Mouse (Mus musculus): ENCODE measurements at regions not wholly inside any gene's neighbourhood (a gene's known extent, or its start where the extent isn't known, plus 50 kb on each side); places are given as distances from the start of the nearest gene placed in this dataset.

DNA sequence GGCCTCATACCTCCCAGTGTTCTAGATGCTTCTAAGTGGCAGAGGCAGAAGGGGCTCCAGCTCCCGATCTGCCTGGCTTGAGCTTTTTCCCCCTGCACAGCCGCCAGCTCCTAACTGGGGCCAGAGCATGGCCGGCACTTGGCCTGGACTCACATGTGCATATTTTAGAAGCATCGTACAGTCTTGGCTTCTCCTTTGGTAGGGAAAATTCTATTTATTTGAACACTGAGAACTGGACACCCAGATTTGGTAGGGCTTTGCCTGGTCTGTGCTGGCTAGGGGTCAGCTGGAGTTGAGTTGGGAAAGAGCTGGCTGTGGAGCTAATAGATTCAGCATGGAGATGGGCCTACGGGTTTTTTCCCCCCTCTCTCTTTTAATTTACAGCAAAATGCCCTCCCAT, 282.9 kb upstream of the Auts2 start:
- DNase-seq (ENCODE audit: low read depth), result no peak

DNA sequence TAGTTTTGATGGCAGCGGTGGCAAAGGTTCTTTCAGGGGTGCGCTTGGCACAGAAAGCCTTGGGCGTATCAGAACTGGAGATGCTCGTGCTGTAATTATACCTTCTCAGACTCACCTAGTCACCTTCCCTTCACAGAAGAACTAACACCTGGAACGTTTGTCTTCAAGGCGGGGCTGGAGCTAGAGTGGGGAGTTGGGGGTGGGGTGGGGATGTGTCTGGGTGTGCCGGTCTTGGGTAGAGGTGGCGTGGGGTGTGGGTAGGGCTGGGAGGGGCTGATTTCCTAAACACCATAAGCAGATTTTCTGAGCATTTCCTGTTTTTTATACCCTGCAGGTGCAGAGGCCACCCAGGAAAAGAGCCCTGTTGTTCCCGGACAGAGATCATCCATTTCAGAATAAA, 274.5 kb upstream of the Auts2 start:
- no peak for DNase-seq (ENCODE audit: low read depth)

DNA sequence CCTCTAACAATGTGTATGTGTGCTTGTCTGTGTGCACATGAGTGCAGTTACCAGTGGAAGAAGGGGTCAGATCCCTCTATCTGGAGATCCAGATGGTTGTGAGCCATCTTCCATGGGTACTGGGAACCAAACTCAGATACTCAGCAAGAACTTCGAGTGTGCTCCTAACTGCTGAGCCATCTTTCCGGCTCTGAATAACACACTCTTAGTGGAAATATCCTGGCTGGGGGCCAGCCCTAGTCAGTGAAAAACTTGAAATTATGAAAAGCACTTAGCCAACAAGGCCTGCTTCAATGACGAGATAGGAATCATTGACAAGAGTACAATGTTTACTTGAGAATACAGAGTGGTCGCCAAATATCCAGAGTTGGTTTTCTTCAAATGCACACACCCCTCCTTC, 266.0 kb upstream of the Auts2 start:
- DNase-seq (ENCODE audit: low read depth), result no peak

DNA sequence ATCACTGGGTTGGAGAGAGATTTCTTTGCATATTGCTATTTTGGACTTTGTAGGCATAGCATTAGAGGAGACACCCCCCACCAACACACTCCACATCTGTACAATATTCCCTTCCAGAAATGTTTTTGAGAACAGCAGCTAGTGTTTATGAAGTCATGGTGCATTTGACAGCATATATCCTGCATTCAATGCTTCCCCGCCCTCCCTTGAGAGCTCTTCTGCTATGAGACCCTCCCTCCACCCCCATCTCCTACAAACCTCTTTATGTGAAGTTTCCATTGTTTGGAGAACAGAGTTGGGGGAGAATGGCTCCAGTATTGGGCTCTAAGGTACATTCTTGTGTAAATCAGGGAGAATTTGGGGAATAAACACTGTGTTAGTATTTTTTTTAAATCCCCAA, 252.9 kb upstream of the Auts2 start:
- no peak for DNase-seq (ENCODE audit: low read depth)

DNA sequence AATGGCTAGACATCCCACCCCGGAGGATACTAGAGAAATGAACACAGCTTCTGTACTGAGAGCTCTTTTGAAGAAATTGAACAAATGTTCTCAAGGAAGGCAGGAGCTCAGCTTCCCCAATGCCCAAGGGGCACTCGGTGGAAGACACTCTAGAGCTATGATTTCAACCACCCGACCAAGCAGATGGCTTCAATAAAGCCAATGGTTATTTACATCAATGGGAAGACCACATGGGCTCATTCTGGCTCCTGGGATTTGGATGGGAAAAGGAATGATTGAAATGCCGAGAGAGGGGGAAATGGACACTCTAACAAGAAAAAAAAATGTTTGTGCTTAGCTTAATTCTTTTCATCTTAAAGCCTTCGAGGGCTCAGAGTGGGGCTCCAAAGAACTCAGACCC, 249.3 kb upstream of the Auts2 start:
- no peak for DNase-seq (ENCODE audit: low read depth)

DNA sequence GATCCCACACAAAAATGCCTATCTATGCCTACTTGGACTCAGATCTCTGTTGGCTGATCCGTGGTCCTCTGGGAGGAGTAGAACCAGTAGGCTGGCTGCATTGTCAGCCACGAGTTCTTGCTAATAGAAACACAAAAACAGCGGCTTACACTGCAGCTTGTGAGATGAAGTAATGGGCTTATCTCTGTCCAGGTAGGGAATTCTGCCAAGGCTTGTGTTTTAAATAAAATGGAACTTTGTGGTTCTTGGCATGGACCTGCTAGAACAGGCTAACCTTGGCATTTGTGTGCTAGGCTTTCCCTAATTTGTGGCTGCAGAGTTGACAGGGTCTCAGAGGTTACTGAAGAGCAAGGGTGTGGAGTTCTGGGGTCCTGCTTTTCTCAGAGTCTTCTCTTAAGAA, 242.1 kb upstream of the Auts2 start:
- DNase-seq (ENCODE audit: low read depth), result no peak

DNA sequence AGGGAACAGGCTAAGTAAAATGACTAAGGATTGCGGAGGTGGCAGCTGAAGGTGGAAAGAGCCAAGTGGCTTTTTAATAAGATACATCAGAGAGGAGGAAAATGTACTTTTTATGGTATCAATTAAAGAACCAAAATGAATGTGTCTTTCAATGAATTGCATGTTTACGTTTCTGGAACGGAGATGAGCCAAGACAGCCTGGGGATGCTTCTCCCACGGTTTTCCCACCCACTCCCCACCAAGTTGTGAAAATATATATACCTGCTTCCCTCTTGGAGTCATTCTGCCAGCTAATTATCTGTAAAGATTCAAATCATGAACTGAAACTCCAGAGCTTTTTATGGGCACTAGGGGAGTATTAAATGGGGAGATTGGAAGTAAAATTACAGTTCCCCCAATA, 241.6 kb upstream of the Auts2 start:
- no peak for DNase-seq (ENCODE audit: low read depth)

DNA sequence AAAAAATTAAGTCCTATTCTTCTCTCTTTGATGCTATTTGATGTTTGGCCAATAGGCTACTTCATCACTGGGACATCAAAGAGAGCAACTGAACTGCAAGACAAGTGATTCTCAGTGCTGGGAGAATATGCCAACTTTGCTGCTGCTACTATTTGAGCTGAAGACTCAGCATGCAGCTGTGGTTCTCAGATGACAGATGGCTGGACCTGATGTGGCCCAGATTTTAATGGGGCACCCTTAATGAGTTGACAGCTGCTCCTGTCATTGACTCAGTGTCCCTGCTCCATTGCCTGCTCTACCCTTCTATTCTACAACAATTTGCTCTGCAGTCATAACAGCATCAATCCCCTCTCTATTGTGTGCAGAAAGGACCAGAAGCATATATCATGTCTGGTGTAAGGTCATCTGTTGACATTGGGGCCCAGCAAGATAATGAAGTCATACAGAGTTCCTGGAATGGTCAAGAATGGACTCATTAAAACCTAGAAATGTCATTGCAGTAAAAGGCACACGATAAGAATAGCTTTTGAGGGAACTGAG, 231.1 kb upstream of the Auts2 start:
- no peak for DNase-seq (ENCODE audit: low read depth)

DNA sequence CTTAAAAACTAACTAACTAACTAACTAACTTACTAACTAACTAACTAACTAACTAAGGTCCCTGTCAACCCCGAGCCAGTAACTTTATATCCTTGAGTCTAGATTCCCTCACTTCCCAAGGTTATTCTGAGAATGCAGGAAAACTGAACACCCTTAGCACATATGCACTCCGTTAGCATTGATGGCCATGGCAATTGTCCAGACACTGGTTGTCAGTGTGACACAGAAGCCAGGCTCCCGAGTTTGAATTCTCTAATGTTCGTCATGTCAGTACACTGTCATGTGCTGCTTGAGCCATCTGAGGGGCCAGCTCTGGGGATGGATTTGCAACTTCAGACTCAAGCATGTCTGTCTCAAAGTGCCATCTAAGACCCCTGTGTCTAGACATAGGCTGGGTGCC, 217.3 kb upstream of the Auts2 start:
- DNase-seq (ENCODE audit: low read depth), result no peak

DNA sequence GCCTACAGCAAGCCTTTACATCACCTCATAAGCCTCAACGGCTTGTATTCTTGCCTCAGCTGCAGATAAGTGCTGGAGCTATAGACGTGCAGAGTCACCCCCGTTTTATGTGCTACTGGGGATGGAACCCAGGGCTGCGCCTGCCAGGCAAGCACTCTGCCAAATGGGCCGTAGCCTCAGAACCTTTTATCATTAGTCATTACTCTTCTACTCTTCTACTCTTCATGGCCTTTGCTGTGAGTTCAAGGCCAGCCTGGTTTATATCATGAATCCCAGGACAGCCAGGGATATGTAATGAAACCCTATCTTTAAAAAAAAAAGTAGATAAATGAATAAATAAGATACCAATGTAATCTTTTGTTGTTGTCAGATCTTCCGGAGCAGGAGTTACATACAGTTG, 216.6 kb upstream of the Auts2 start:
- DNase-seq (ENCODE audit: low read depth), result no peak

DNA sequence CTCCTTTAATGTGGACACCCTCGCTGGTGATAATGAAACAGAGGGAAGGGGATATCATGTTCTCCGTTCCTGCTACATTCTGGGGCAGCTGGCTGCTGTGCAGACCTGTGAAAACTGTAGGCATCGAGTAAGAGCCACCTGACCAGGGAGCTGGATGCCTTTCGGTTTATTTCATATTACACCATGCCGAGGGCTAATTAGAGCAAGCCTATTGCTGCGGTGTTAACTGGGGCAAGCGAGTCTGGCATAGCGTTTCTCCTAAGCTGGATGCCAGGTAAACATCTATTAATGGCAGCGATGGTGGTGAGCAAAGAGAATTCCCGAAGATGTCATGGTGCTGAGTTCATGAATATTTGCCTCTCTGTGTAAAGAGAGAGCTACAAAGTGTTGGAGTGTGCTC, 215.8 kb upstream of the Auts2 start:
- no peak for DNase-seq (ENCODE audit: low read depth)

DNA sequence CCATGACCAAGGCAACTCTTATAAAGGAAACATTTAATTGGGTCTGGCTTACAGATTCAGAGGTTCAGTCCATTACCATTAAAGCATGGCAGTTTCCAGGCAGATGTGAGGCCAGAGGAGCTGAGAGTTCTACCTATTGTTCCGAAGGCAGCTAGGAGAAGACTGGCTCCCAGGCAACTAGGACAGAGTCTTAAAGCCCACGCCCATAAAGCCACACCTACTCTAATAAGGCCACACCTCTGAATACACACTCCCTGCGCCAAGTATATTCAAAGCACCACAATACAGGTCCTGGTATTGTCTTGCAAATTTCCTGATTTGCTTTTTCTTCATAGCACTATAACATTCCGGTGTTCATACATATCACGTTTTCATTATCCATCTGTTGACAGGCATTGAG, 194.8 kb upstream of the Auts2 start:
- no peak for DNase-seq (ENCODE audit: low read depth)

DNA sequence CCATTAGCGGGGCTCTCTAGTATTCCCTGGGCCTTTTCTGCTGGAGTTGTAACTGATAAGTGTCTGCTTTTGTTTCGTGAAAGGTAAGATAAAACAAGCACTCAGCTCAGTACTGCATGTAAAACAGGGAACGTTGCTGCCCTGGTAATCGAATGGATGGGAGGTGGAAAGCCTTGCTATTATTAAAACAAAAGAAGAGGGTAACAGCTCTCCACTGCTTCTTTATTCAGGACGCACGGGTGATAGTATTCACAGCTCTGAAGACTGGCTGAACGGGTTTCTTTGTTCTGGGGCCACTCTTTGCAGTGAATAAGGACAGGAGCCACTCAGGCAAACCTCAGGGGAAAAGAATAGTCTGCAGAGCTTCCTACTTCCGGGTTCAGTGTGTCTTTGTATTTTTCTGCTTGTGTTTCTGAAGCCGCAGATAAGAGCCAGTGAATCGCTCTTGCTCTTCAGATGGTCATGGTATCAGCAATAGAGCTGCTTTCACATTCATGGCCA, 185.6 kb upstream of the Auts2 start:
- DNase-seq (ENCODE audit: low read depth), result no peak

DNA sequence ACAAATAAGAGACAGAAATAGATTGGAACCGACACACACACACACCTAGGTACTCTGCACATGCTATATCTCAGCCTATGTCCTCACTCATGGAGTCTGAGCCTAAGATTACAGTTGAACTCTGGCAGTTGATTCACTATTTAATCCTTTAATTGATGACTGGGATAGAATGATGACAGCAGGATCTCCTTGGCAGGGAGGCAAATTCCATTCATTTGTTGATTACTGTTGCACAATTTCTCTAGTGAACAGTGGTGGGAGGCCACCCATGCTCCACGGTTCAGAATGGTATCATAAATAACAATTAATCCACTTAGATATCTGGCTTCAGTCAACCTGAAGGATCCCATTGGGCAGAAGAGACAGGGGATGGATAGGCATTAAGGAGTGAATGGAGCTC, 181.3 kb upstream of the Auts2 start:
- no peak for DNase-seq (ENCODE audit: low read depth)

DNA sequence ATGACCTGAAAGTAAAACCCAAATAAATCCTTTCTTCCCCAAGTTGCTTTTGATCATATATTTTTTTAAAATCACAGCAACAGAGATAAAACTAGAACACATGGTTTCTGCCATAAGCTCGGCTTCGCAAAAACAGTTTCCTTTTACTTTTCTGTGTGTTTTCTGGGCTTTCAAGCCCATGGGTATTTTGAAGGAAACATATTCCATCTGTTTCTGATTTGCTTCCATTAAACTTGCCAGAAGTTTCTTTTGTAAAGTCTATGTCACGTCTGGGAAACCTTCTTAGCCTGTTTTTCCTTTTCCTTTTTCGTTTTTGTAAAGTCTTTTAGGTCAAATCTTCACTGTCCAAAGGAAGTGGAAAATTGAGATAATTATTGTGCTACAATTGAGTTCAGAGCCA, 167.2 kb upstream of the Auts2 start:
- no peak for DNase-seq (ENCODE audit: low read depth)

DNA sequence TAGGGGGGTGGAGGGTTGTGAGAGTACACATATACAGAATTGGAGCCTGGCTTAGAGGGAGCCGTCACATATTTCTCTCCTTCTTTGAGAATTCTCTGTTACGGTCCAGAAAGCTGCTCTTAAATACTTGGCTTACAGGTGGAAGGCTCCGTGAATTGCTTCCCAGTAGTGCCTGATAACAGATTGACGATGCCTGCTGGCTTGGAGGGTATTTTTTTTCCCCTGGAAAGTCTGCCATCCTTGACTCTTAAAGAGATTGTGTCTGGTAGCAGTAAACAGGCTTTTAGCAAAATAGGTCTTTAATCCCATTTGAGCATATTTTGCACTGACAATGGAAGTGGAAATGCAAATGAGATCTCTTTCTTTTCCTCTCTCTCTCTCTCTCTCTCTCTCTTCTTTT, 164.4 kb upstream of the Auts2 start:
- DNase-seq (ENCODE audit: low read depth), result no peak

DNA sequence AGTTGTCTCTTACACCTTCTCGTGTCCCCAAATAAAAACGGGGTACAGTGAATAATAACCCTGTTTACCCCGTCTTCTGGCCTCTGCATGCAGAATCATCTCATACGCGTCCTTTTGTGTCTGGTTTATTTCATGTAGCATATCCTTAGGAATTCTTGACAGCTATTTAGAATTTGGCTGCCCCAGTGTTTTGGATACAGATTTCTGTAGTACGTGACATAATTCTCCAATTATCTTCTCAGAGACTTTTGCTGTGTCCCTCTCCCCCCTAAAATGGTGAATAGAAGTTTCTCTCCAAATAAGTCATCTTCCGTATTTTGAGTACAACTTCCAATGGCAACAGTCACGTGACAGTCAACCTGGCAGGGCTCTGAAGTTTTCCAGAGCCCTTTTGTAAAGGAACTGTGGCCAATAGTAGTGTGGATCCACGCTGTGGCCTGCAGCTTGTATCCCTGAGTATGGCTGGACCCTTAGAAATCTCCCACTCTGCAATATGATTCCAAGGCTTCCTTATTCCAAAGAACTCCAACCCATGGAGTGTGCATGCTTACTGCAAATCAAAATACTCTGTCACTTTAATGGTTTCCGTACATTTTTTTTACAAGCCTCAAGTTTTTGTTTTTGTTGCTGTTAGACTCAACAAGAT, 160.4 kb upstream of the Auts2 start:
- no peak for DNase-seq (ENCODE audit: low read depth)

DNA sequence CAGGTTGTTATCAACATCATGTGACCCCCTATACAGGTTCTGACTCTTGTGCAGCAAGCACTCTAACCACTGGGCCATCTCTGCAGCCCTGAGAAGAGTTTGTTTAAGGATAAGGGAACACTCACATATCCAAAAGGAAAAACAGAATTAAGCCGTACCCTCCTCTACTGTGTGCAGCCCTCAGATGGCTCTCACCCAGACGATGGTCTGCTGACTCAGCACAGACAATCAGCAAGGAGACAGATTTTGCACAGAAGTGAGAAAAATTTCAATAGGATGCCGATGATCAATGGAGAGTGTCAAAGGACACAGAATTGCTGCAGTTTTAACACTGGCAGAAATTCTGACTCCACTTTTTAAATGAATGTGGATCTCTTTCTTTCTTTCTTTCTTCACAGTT, 159.4 kb upstream of the Auts2 start:
- no peak for DNase-seq (ENCODE audit: low read depth)

DNA sequence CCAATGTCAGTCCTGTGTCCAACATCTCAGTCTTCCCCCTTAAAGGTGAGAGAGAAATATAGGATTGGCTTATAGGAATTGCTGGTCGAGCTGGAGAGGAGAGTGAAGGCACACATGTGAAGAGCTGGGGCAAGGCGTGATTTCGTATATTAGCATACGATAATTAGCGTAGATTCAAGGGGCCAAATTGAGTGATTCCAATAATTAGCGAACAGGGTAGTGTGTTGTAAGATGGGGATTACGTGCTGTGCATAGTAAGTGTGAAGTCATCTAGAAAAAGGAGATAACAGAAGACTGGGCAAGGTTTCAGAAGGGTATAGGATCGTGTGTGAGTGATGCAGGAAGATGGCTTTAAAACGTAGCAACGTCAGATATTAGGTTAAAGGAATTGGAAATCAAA, 147.6 kb upstream of the Auts2 start:
- DNase-seq (ENCODE audit: low read depth), result no peak

DNA sequence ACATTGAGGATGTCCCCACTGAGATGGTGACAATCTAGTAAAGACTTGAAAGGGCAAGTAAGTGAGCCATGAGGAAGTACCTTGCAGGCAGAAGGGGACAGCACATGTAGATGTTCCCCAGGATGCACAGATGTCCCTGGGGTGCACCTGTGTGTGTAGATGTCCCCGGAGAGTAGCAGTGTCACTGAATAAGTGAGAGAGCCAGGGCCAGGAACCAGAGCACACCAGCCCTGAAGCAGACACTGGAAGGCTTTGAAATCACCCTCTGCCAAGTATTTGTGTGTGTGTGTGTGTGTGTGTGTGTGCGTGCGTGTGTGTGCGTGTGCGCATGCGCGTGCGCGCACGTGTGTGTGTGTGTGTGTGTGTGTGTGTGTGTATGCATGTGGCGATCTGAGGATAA, 132.1 kb upstream of the Auts2 start:
- no peak for DNase-seq (ENCODE audit: low read depth)

DNA sequence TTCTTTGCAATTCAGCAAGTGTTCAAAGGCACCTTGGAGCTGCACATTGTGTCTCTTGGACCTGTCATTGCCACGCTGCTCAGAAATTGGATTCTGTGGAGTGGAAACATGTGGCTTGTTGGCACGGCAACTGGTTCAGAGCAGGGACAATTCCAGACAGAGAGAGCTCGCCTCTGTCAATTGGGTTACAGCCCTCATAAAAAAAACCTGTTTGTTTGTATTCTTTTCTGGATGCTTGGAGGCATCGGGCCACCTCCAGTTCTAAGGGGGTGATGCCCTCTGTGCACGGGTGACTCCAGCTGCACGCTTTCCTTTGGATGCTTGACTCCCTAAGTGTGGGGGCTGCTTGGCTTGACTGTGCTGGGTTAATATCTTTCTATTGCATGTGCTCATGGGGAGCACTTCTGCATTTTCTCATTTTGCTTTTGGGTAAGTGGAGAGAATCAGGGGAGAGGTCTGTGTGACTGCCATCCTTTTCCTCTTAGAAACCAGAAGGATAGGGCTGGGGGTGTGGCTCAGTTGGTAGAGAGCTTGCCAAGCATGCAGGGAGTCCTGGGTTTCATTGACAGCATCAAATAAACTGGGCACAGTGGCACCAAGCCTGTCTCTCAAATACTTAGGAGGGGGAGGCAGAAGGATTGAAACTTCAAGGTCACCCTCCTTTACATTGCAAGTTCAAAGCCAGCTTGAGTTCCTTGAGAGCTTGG, 130.6 kb upstream of the Auts2 start:
- DNase-seq (ENCODE audit: low read depth), result no peak

DNA sequence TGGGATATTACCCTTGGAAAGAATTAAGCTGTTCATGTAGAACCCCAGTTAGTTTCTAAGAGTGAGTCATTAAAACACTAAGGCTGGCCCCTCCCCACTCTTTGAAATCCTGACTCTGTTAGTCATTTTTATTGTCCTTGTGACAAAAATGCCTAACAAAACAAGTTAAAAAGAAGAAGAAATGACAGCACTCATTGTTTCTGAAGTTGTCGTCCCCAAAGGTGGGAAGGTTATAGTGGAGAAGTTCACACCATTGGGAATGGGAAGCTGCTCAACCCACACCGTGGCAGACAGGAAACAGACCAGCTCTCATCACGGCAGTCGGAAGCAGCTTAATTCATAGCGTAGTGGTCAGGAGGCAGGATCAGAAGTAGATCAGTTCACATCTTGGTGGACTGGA, 128.4 kb upstream of the Auts2 start:
- DNase-seq (ENCODE audit: low read depth), result no peak

DNA sequence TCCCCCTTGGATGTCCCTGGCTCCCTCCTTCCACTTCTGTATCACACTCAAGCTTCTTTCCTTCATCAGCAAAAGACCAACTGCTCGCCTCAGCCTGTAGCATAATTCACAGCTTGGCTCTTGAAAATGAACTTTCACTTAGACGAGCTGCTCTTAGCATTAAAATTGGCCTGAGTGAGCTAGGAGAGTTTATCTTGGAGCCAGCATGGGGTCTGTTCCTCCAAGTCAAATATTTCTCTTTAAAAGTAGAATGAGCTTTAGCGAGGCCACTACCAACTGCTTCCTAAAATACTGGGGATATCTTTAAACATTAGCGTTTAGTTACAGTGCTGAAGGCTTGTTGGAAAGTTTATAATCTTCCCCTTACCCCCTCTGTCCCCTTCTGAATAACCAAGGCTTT, 124.2 kb upstream of the Auts2 start:
- DNase-seq (ENCODE audit: low read depth), result no peak

DNA sequence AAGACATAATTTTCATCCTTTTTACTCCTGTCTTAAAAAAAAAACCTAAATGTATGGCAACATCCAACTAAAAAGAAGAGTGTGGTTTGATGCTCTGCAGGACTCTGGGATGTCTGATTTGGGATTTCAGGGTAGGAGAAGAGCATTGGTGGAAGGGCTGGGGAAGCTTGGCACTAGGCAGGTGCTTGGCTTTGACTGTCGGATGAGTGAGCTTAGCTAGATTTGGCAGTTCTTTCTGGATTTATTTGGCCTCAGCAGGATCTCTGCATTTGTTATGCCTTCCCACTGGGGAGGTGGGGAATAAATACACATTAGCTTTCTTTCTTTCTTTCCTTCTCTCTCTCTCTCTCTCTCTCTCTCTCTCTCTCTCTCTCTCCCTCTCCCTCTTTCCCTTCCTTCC, 118.1 kb upstream of the Auts2 start:
- no peak for DNase-seq (ENCODE audit: low read depth)

Measured in naive thymus-derived CD4-positive, alpha-beta T cell, adult 2 months (primary cell).